Mouse (Mus musculus) left cerebral cortex, postnatal 25 days (tissue): Measurements from ENCODE around the gene Msln. TPM values are rescaled to one million over a fixed set of nuclear protein-coding genes. Genes with fewer than 3 reads are reported as not detected.
A peak's percentile ranks its signal among the peaks of the same experiment; 100 is the strongest.

Experiments used
- DNase-seq, 2 experiments: peaks; one replicate each; pipeline ENCODE4 v3.0.0; 2022; ENCODE audit warnings: low spot score in 2 of 2, mixed read lengths in 1 of 2
- intact Hi-C: fragments of 180-260 bp; cut with DNase I; formaldehyde crosslinking; loops from one replicate; pipeline ENCODE4 v1.15.1; 2025
- microRNA-seq, 2 experiments: library from miRNA; unstranded; fragments of <30 nt; microRNA quantifications; one replicate each; pipeline ENCODE4 v1.2.0; 2022
- total RNA-seq, 2 experiments: library from RNA; stranded (reverse); gene quantifications; 2 replicates each; pipeline ENCODE4 v1.2.3; 2021

Gene Msln
- total RNA-seq, 2 experiments from 2014 or later, result 2.2 to 3.8 TPM

GRCm38 (mm10) chr17:25735246-25735645, 18.9 kb downstream of the Msln start:
- DNase-seq, result no peak
- intact Hi-C loops, result no loop called here

GRCm38 (mm10) chr17:25732082-25732481, 22.1 kb downstream of the Msln start:
- peak; percentile 86 to 89 for DNase-seq
- intact Hi-C loops, result loop anchor here (1.0 to 5.0 kb wide), 2 partner anchors 40 to 69 kb away; partner anchors contain the start of gene Narfl

- DNase-seq, result peak in 1 of 2 experiments; percentile 11
- intact Hi-C loops, result no loop called here
Measured at GRCm38 (mm10) chr17:25728009-25728270, 26.2 kb downstream of the Msln start.

- intact Hi-C loops, result no loop called here
- peak; percentile 99 to 100 for DNase-seq
Measured at GRCm38 (mm10) chr17:25727265-25728008, 26.7 kb downstream of the Msln start, which contains the start of the genes Chtf18 and Rpusd1. Gene Chtf18, minus strand, starts transcription at chr17:25727419. Gene Rpusd1, plus strand, starts transcription at chr17:25727670.

- intact Hi-C loops, result no loop called here
- no peak for DNase-seq
Measured at GRCm38 (mm10) chr17:25725264-25725663, 28.9 kb downstream of the Msln start.

- no peak for DNase-seq
- intact Hi-C loops, result no loop called here
Measured at GRCm38 (mm10) chr17:25723919-25724318, 30.3 kb downstream of the Msln start.

- intact Hi-C loops, result no loop called here
- DNase-seq, result no peak
Measured at GRCm38 (mm10) chr17:25723470-25723869, 30.7 kb downstream of the Msln start.

- intact Hi-C loops, result no loop called here
- no peak for DNase-seq
Measured at GRCm38 (mm10) chr17:25721476-25721875, 32.7 kb downstream of the Msln start.

GRCm38 (mm10) chr17:25717691-25718090, 36.5 kb downstream of the Msln start:
- DNase-seq, result no peak
- intact Hi-C loops, result no loop called here

- DNase-seq, result peak; percentile 47 to 59
- intact Hi-C loops, result no loop called here
Measured at GRCm38 (mm10) chr17:25716711-25717637, 37.2 kb downstream of the Msln start, which contains the start of gene Gng13. Gene Gng13, plus strand, starts transcription at chr17:25717171.

GRCm38 (mm10) chr17:25716130-25716529, 38.0 kb downstream of the Msln start:
- DNase-seq, result no peak
- intact Hi-C loops, result no loop called here

GRCm38 (mm10) chr17:25715627-25716026, 38.6 kb downstream of the Msln start:
- DNase-seq, result no peak
- intact Hi-C loops, result no loop called here

- DNase-seq, result no peak
- intact Hi-C loops, result no loop called here
Measured at GRCm38 (mm10) chr17:25711136-25711535, 43.0 kb downstream of the Msln start.

GRCm38 (mm10) chr17:25709994-25710393, 44.2 kb downstream of the Msln start:
- no peak for DNase-seq
- intact Hi-C loops, result loop anchor here (10.0 kb wide), 1 partner anchor 395 kb away; the partner anchor contains the start of gene Prss29

- intact Hi-C loops, result loop anchor here (10.0 kb wide), 1 partner anchor 386 kb away; the partner anchor contains the start of gene Prss29
- DNase-seq, result no peak
Measured at GRCm38 (mm10) chr17:25700863-25701496, 53.2 kb downstream of the Msln start.

Small RNAs within 50 kb of the gene (microRNA-seq; reads per million reads assigned to microRNA genes)
- 0 reads per million in 2 experiments for gene Gm25083
- 0.99 to 3.4 reads per million in 2 experiments for gene Mir6966

Other genes with a start within 250 kb of the Msln start
- 10 to 100 TPM; 52.1 to 55.3 TPM for gene Sox8, start 183.7 kb downstream of the Msln start, total RNA-seq
- 10 to 100 TPM; 20.4 to 23.7 TPM for gene Lmf1, start 175.3 kb downstream of the Msln start, total RNA-seq
- gene Gng13, start 37.2 kb downstream of the Msln start, total RNA-seq, result 100 to 1,000 TPM; 176 to 196 TPM
- gene Chtf18, start 27.0 kb downstream of the Msln start, total RNA-seq, result 1 to 10 TPM; 2.4 to 3.0 TPM
- 10 to 100 TPM; 46.9 to 48.7 TPM for gene Rpusd1, start 26.7 kb downstream of the Msln start, total RNA-seq
- under 1 TPM in 1 of 2 experiments, not detected in 1; 0.25 TPM for gene Mslnl, start 18.3 kb downstream of the Msln start, total RNA-seq
- 10 to 100 TPM; 33.4 to 34.4 TPM for gene Narfl, start 19.4 kb upstream of the Msln start, total RNA-seq
- 100 to 1,000 TPM; 109 to 122 TPM for gene Haghl, start 31.3 kb upstream of the Msln start, total RNA-seq
- under 1 TPM in 1 of 2 experiments, not detected in 1; 0.21 TPM for gene Ccdc78, start 32.2 kb upstream of the Msln start, total RNA-seq
- 10 to 100 TPM; 79.7 to 82.2 TPM for gene Fam173a, start 38.5 kb upstream of the Msln start, total RNA-seq
- gene AC134908.4, start 41.3 kb upstream of the Msln start, total RNA-seq, result 1 to 10 TPM in 1 of 2 experiments, not detected in 1; 1.0 TPM
- gene Metrn, start 42.8 kb upstream of the Msln start, total RNA-seq, result 10 to 100 TPM; 72.5 to 86.7 TPM
- 100 to 1,000 TPM; 648 to 673 TPM for gene Fbxl16, start 54.7 kb upstream of the Msln start, total RNA-seq
- 10 to 100 TPM; 25.1 to 25.4 TPM for gene Wdr24, start 69.2 kb upstream of the Msln start, total RNA-seq
- gene Jmjd8, start 74.5 kb upstream of the Msln start, total RNA-seq, result 10 to 100 TPM; 55.9 to 57.6 TPM
- gene Stub1, start 79.0 kb upstream of the Msln start, total RNA-seq, result 100 to 1,000 TPM; 171 to 173 TPM
- gene Rhbdl1, start 82.9 kb upstream of the Msln start, total RNA-seq, result 10 to 100 TPM; 59.0 to 59.7 TPM
- 10 to 100 TPM; 23.0 to 25.2 TPM for gene Gm20683, start 87.4 kb upstream of the Msln start, total RNA-seq
- gene Rhot2, start 90.5 kb upstream of the Msln start, total RNA-seq, result 10 to 100 TPM; 76.9 to 84.4 TPM
- 10 to 100 TPM; 29.8 to 31.4 TPM for gene Wdr90, start 107.1 kb upstream of the Msln start, total RNA-seq
- 10 to 100 TPM; 21.1 to 22.2 TPM for gene Mcrip2, start 114.4 kb upstream of the Msln start, total RNA-seq
- gene Mettl26, start 120.7 kb upstream of the Msln start, total RNA-seq, result 10 to 100 TPM; 34.8 to 38.1 TPM
- 1 to 10 TPM; 1.3 to 2.5 TPM for gene Wfikkn1, start 126.5 kb upstream of the Msln start, total RNA-seq
- gene Rab40c, start 165.3 kb upstream of the Msln start, total RNA-seq, result 10 to 100 TPM; 46.7 to 50.9 TPM
- gene Pigq, start 190.6 kb upstream of the Msln start, total RNA-seq, result 100 to 1,000 TPM; 116 to 118 TPM
- not detected for gene Nhlrc4, start 190.6 kb upstream of the Msln start, total RNA-seq
- gene A930017K11Rik, start 198.2 kb upstream of the Msln start, total RNA-seq, result under 1 TPM in 1 of 2 experiments, not detected in 1; 0.23 TPM
- 10 to 100 TPM; 47.0 to 51.6 TPM for gene Capn15, start 231.4 kb upstream of the Msln start, total RNA-seq